In the genomic region with DNA sequence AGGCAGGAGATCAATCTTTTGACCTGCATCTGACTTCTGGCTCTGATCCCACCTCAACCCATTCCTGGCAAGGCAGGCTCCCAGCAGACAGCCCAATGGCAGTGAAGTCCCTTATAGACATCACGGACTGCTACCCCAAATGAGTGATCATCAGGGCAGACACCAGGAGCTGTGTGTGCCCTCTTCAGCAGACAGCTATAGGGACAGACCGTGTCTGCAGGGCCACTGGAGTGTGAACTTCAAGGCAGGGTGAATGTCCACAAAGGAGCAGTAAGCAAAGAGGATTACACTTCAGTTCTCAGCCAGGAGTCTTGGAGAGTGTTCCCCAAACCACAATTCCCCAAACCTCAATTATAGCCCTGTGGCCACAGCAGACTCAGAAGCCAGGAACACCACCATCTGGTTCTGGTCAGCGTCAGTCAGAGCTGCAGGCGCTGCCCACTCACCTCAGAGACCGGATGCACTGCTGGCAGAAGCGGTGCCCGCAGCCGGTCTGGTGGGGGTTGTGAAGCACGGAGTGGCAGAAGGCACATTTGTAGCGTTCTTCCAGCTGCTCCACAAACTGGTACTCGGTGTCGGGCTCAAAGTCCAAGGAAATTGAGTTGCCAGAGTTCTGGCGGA, we compare ENCODE assay signal across 8 mouse cellular contexts. TPM values are rescaled to one million over a fixed set of nuclear protein-coding genes. Genes with fewer than 3 reads are reported as not detected.
DNase-seq lines count a peak whose midpoint lies in the region; ATAC-seq and TF ChIP-seq lines count a peak whose summit lies in the region.

No protein-coding gene starts in this region.

- H3K27me3 ChIP-seq in liver, embryonic 12.5 days (replicated peaks), result no peaks in the 10 kb centered on the region
- H3K27me3 ChIP-seq in liver, embryonic 11.5 days (replicated peaks; ENCODE audit: control insufficient read depth, insufficient read depth, low read length), result no peaks in the 10 kb centered on the region
- no peaks in the 10 kb centered on the region for H3K27me3 ChIP-seq in embryonic facial prominence, embryonic 10.5 days (replicated peaks; ENCODE audit: low read depth, poor library complexity, severe bottlenecking)
- 0 out of 2 replicates have a peak, but pooled peaks cover 6% of the 10 kb centered on the region for H3K27me3 ChIP-seq in heart, embryonic 12.5 days (replicated peaks)
- no peaks in the 10 kb centered on the region for H3K27me3 ChIP-seq in thymus, adult 2 months (ENCODE audit: control insufficient read depth, insufficient read depth, low read length)

- no peak overlapping the region for H3K27ac ChIP-seq in liver, embryonic 12.5 days
- no peak overlapping the region for H3K27ac ChIP-seq in liver, embryonic 11.5 days (ENCODE audit: low read depth, low read length)
- peak overlapping the region; percentile 22; the same call in 1 of the 2 replicates for H3K27ac ChIP-seq in embryonic facial prominence, embryonic 10.5 days (replicated peaks)
- H3K27ac ChIP-seq in heart, embryonic 12.5 days (ENCODE audit: poor library complexity, severe bottlenecking), result peak overlapping the region; percentile 41; the same call in 1 of the 2 replicates
- H3K27ac ChIP-seq in thymus, adult 2 months (ENCODE audit: control insufficient read depth, insufficient read depth, low read length), result no peak overlapping the region

- TF ChIP-seq CTCF in thymus, adult 2 months (IDR thresholded peaks at IDR 0.05; ENCODE audit: borderline replicate concordance, control insufficient read depth, extremely low read depth, insufficient read depth, low read length, poor library complexity), result no peak

- ATAC-seq in liver, embryonic 12.5 days, result no peak
- ATAC-seq in liver, embryonic 11.5 days (replicated peaks; ENCODE audit: low FRiP score), result no peak
- ATAC-seq in heart, embryonic 12.5 days (ENCODE audit: insufficient number of reproducible peaks, low FRiP score), result no peak

- no peaks in the 10 kb centered on the region for H3K9me3 ChIP-seq in liver, embryonic 12.5 days (replicated peaks)
- H3K9me3 ChIP-seq in liver, embryonic 11.5 days (ENCODE audit: control insufficient read depth, low read length), result no peaks in the 10 kb centered on the region
- no peaks in the 10 kb centered on the region for H3K9me3 ChIP-seq in embryonic facial prominence, embryonic 10.5 days
- peaks cover 4% of the 10 kb centered on the region; the same call in 1 of the 2 replicates for H3K9me3 ChIP-seq in heart, embryonic 12.5 days (replicated peaks)

- H3K9ac ChIP-seq in liver, embryonic 12.5 days, result no peak overlapping the region
- H3K9ac ChIP-seq in liver, embryonic 11.5 days (ENCODE audit: low read depth, low read length), result no peak overlapping the region
- peak overlapping the region; percentile 35; the same call in 1 of the 2 replicates for H3K9ac ChIP-seq in heart, embryonic 12.5 days

- 0 out of 2 replicates have a peak overlapping the region, but pooled peaks have one; percentile 4 for H3K4me2 ChIP-seq in liver, embryonic 12.5 days
- H3K4me2 ChIP-seq in liver, embryonic 11.5 days, result no peak overlapping the region
- H3K4me2 ChIP-seq in heart, embryonic 12.5 days, result peak overlapping the region; percentile 39

- H3K4me3 ChIP-seq in liver, embryonic 12.5 days, result no peak overlapping the region
- no peak overlapping the region for H3K4me3 ChIP-seq in liver, embryonic 11.5 days (ENCODE audit: low read depth, low read length)
- H3K4me3 ChIP-seq in embryonic facial prominence, embryonic 10.5 days, result peak overlapping the region; percentile 27; the same call in 1 of the 2 replicates
- H3K4me3 ChIP-seq in heart, embryonic 12.5 days, result no peak overlapping the region
- H3K4me3 ChIP-seq in thymus, adult 2 months (ENCODE audit: control insufficient read depth, insufficient read depth, low read length), result no peak overlapping the region

- H3K36me3 ChIP-seq in liver, embryonic 12.5 days, result peaks cover 29% of the 10 kb centered on the region
- peaks cover 5% of the 10 kb centered on the region for H3K36me3 ChIP-seq in liver, embryonic 11.5 days (ENCODE audit: control insufficient read depth, insufficient read depth, low read length)
- H3K36me3 ChIP-seq in embryonic facial prominence, embryonic 10.5 days (replicated peaks), result peaks cover 4% of the 10 kb centered on the region; the same call in 1 of the 2 replicates
- H3K36me3 ChIP-seq in heart, embryonic 12.5 days, result peaks cover 21% of the 10 kb centered on the region
- no peaks in the 10 kb centered on the region for H3K36me3 ChIP-seq in thymus, adult 2 months (ENCODE audit: control insufficient read depth, insufficient read depth, low read length)

- no peak for TF ChIP-seq POLR2A in thymus, adult 2 months (IDR thresholded peaks at IDR 0.05; ENCODE audit: control insufficient read depth, extremely low read depth, insufficient read depth, low read length, poor library complexity)

- 62% methylated on average over 13 of the region's 13 CpGs for WGBS in liver, embryonic 12.5 days (ENCODE audit: insufficient replicate concordance)
- WGBS in liver, embryonic 11.5 days, result 60% methylated on average over 13 of the region's 13 CpGs
- WGBS in embryonic facial prominence, embryonic 10.5 days, result 56% methylated on average over 13 of the region's 13 CpGs
- WGBS in heart, embryonic 12.5 days, result 54% methylated on average over 13 of the region's 13 CpGs
- 27% methylated on average over 13 of the region's 13 CpGs for WGBS in thymus, adult 2 months

- H3K4me1 ChIP-seq in liver, embryonic 12.5 days, result peaks cover 35% of the 10 kb centered on the region
- H3K4me1 ChIP-seq in liver, embryonic 11.5 days (replicated peaks; ENCODE audit: control insufficient read depth, insufficient read depth, low read length), result peaks cover 10% of the 10 kb centered on the region; the same call in 1 of the 2 replicates
- H3K4me1 ChIP-seq in embryonic facial prominence, embryonic 10.5 days, result peaks cover 28% of the 10 kb centered on the region
- peaks cover 30% of the 10 kb centered on the region for H3K4me1 ChIP-seq in heart, embryonic 12.5 days (replicated peaks)
- H3K4me1 ChIP-seq in thymus, adult 2 months (replicated peaks; ENCODE audit: control insufficient read depth, insufficient read depth, low read length), result peaks cover 9% of the 10 kb centered on the region; the same call in 1 of the 2 replicates

- DNase-seq in liver, embryonic 11.5 days (ENCODE audit: low spot score), result no peak
- DNase-seq in embryonic facial prominence, embryonic 10.5 days (ENCODE audit: low spot score), result peak; percentile 51
- DNase-seq in kidney, postnatal 36 days, result peak; percentile 80 to 81
- DNase-seq in right cerebral cortex, postnatal 25 days, result peak; percentile 40
- no peak for DNase-seq in thymus, adult 2 months
- DNase-seq in B cell, adult 2 months, result no peak

RNA-seq across cellular contexts. Expression of a gene that starts 22.3 kb away (rescaled TPM):
- 9.9 and 11.2 TPM in 2 replicates for polyA plus RNA-seq in liver, embryonic 12.5 days (2016; fragmentation: Nextera tagmentation; extraction: Ambion mirVana)
- polyA plus RNA-seq in liver, embryonic 11.5 days (2014; fragmentation: Nextera tagmentation; extraction: Ambion mirVana), result 10.6 and 15.5 TPM in 2 replicates
- polyA plus RNA-seq in embryonic facial prominence, embryonic 10.5 days (2016; fragmentation: Nextera tagmentation; extraction: Ambion mirVana), result 3.1 and 4.5 TPM in 2 replicates
- polyA plus RNA-seq in heart, embryonic 12.5 days (2016; fragmentation: Nextera tagmentation; extraction: Ambion mirVana), result 10.6 and 10.8 TPM in 2 replicates
- 10.1 and 10.5 TPM in 2 replicates for polyA plus RNA-seq in thymus, adult 2 months (2012; rRNA removed)

Comparison
In these comparisons a context has a peak if more than half of its experiments do, and no peak if none do; other contexts are left out.
1. H3K27ac ChIP-seq: peak in embryonic facial prominence, embryonic 10.5 days (single experiment) and heart, embryonic 12.5 days (single experiment); none in liver, embryonic 12.5 days (single experiment), liver, embryonic 11.5 days (single experiment) and thymus, adult 2 months (single experiment).
2. DNase-seq: peak in embryonic facial prominence, embryonic 10.5 days (single experiment), kidney, postnatal 36 days (2 of 2) and right cerebral cortex, postnatal 25 days (single experiment); none in liver, embryonic 11.5 days (single experiment), thymus, adult 2 months (single experiment) and B cell, adult 2 months (0 of 2).